Mouse (Mus musculus) adrenal gland, adult 8-10 months (tissue): ENCODE data around the gene Por. TPM values are rescaled to one million over a fixed set of nuclear protein-coding genes. Genes with fewer than 3 reads are reported as not detected.
A peak's percentile ranks its signal among the peaks of the same experiment; 100 is the strongest.

ENCODE experiments used
- DNase-seq: peaks from one replicate; pipeline ENCODE4 v3.0.0; 2022
- microRNA-seq, 2 experiments: library from miRNA; unstranded; fragments of <30 nt; microRNA quantifications; one replicate each; pipeline ENCODE4 v1.2.0; 2022
- total RNA-seq, 4 experiments: library from RNA; stranded (reverse); gene quantifications; 2 replicates each; pipeline ENCODE4 v1.2.4; 2022

Gene Por
- total RNA-seq, 4 experiments from 2014 or later: 229 to 400 (median 271) TPM

DNA sequence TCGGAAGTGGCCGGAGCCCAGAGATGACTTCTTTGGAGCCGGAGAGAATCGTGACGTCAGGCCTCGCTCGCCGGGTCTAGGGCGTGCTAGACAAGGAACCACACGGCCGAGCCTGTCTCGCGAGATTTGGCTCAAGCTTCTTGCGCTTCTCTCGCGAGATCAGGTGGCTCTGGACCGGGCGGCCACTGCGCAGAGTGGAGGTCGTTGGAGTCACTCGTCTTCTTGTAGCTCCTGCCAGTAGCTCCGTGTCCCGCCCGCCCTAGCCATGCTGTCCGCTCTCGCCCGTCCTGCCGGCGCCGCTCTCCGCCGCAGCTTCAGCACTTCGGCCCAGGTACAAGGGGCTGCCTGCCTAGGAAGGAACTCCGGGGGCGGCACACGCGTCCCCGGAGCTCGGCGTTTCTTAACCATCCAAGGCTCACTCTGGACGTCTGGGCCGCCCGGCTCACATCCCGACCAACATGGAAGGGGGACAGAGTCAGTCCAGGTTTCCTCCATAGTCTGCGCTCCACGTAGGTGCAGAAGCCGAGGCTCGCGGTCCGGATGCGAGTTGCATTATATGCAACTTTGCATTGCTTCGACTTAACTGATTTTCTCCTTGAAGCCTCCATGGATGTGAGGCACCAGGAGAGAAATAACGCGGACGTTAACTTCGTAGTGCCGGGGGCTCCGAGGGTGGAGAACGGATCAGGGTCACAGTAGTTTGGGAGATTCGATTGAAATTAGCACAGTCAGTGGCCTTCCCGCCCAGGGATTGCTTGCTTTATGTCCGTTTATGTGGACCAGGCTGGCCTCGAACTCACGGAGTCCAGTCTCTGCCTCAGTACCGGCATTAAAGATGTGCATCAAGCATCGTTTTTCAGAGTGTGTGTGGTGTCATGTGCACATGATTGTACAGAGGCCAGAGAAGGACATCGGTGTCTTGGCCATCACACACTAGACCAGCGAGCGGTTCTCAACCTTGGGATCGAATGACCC, 108.9 kb downstream of the Por start, which contains the start of gene Mdh2:
TSS of gene Mdh2 (plus strand) at position 10 of the 975 bp plus-strand sequence.
- DNase-seq: peak; percentile 100

DNA sequence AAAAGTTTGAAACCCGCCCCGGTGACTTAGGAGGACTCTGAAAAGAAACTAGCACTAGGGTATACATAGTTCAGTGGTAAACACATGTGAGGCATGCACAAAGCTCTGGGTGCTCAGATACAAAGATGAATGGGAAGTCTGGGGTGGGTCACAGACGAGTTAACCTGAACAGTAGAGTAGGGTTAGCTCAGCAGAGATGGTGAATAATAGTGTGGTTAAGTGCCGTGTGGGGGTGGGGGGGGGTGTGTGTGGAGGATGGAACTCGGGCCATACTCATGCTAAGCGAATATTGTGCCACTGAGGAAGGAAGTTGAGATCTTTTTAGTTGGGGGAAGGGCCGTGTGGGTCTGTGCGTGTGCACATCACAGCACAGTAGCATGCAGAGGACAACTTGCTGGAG, 110.5 kb downstream of the Por start:
- no peak for DNase-seq

DNA sequence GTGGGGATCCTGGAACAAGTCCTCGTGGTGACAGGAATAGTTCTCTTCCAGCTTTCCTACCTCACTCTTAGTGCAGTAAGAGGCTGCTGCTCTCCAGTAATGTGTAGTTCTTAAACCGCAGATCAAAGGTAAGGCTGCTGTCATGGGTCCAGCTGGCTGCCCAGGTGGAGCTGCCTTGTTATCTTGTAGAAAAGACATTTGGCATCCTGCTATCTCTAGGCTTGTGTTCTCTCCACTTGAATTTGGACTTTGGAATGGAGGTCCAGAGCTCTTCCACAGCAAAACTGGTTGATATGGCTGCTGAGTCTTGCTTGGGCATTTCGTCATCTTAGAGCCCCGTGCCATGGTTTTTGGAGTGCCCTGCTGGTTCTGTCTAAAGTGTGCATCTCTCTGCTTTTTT, 113.1 kb downstream of the Por start:
- no peak for DNase-seq

Small RNAs within 50 kb of the gene (microRNA-seq; reads per million reads assigned to microRNA genes)
- gene Mir7034: 0 to 0.17 reads per million in 2 experiments

Other genes with a start within 250 kb of the Por start
- 10 to 100 TPM; 18.9 to 39.9 (median 33.1) TPM for gene Hip1, start 124.9 kb upstream of the Por start, total RNA-seq
- not detected for gene Ccl26, start 106.5 kb upstream of the Por start, total RNA-seq
- 1 to 10 TPM in 1 of 4 experiments, under 1 TPM in 2, not detected in 1; 0.55 to 2.0 (median 0.71) TPM for gene Ccl24, start 97.0 kb upstream of the Por start, total RNA-seq
- 10 to 100 TPM; 46.0 to 64.8 (median 57.1) TPM for gene Rhbdd2, start 37.4 kb upstream of the Por start, total RNA-seq
- gene Tmem120a, start 74.4 kb downstream of the Por start, total RNA-seq: 10 to 100 TPM; 33.3 to 60.0 (median 44.2) TPM
- under 1 TPM in 3 of 4 experiments, not detected in 1; 0.38 to 0.77 (median 0.73) TPM for gene Styxl1, start 108.4 kb downstream of the Por start, total RNA-seq
- gene Mdh2, start 108.4 kb downstream of the Por start, total RNA-seq: 100 to 1,000 TPM; 310 to 438 (median 388) TPM
- gene Srrm3, start 136.9 kb downstream of the Por start, total RNA-seq: 1 to 10 TPM; 2.4 to 8.4 (median 5.9) TPM
- gene Hspb1, start 217.9 kb downstream of the Por start, total RNA-seq: 100 to 1,000 TPM; 113 to 288 (median 256) TPM